Mouse (Mus musculus) brown adipose tissue, adult 24 weeks (tissue): ENCODE measurements at regions not wholly inside any gene's neighbourhood (a gene's known extent, or its start where the extent isn't known, plus 50 kb on each side); places are given as distances from the start of the nearest gene placed in this dataset.

ENCODE experiments used
- H3K27ac ChIP-seq: fragments of 200-500 bp; replicated peaks from 2 replicates; pipeline ENCODE4 v1.5.1; 2012; ENCODE audit warnings: low read depth, mild to moderate bottlenecking, low read length
- H3K4me1 ChIP-seq: fragments of 200-500 bp; 2 replicates; pipeline ENCODE4 v1.6.1; 2012; ENCODE audit warnings: low read length, mixed read lengths; ENCODE audit not compliant: control insufficient read depth, insufficient read depth, insufficient read length
- H3K4me3 ChIP-seq: fragments of 200-500 bp; 2 replicates; pipeline ENCODE4 v1.5.1; 2012; ENCODE audit warnings: low read depth, mild to moderate bottlenecking, low read length, moderate library complexity; ENCODE audit not compliant: insufficient read depth

DNA sequence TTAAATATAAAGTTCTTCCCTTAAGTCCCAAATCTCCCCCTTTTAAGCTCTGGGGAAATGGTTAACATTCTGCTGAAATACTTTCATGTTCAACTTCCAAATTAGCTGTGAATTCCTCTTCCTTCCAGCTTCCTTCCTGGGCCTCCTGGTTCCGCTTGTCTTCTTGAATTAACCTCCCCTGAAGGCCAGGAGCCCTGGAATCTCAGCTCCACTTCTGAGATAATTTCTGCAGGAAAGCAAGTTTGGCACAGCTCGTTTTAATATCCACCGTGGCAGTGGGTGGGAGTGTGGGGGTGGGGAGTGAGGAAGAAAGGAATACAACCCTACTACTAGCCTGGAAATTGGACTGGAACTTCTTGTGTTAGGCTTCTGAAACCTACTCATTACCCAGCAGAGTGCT lies 110.8 kb upstream of the Tsc22d2 start:
- H3K4me3 ChIP-seq, result no peak overlapping the region
- H3K4me1 ChIP-seq, result peaks cover 3% of the 10 kb centered on the region; the same call in 1 of the 2 replicates
- H3K27ac ChIP-seq, result no peak overlapping the region

DNA sequence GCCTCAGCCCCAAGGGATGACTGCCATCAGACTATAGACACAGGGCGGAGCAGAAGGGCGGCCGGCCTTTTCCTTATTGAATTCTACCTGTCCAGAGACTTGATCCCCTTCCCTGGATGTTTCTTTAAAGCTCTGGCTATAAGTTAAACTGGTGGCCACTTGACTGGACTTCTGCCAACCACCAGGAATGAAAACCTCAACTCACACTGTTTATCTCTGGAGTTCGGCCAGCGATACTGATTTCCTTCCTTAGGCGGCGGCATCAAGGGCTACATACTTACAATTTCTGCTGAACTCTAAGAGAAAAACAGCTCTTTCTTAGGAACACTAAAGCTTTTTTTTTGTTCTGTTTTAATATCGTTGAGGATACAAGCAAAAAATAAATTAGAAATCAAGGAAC lies 104.9 kb upstream of the Tsc22d2 start:
- Histone ChIP-seq H3K4me3 (no peak overlapping the region), H3K4me1 (no peaks in the 10 kb centered on the region), H3K27ac (no peak overlapping the region)

DNA sequence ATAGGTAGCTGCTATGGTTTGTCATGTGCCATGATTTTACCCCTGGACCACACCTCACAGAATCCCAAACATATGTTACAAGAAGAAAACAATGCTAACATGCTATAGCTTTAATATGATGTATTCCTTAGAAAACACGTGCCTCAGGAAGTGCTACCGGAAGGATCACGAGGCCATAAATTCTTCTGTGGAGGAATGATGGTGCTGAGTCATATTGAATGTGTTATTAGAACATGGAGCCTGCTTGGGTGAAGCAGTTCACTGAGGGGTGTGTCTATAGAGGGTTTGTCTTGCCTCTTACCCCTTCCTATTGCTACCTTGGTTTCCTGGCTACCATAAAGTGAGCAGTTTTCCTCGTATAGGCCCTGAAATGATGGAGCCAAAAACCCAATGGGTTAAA lies 104.1 kb upstream of the Tsc22d2 start:
- no peak overlapping the region for H3K27ac ChIP-seq
- no peak overlapping the region for H3K4me3 ChIP-seq
- no peaks in the 10 kb centered on the region for H3K4me1 ChIP-seq

DNA sequence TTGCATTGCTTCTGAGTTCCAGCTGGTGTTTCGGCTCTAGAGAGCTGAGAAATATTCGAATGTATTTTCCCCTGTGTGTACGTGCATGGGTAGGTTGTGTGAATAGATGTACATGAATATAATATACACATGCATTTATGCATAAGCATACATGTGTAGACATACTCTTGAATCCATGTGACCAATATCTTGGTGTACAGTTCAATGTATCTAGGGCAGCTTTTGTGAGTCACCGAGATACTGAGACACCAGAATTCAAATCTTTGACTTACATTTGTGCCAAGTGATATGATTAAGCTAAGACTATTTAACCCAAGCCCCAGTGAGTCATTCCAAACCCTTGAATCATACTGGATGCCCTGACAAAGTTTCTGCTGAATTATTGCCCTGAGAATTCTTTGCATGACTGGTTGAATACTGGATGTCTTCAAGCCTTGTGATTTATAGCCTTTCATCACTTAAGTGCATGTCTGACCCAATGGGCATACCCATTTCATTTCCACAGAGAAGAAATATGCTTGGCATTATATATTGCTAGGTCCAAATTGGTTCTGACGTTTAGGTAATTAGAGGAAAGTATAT lies 103.3 kb upstream of the Tsc22d2 start:
- Histone ChIP-seq H3K4me1 (no peaks in the 10 kb centered on the region), H3K4me3 (no peak overlapping the region), H3K27ac (no peak overlapping the region)

DNA sequence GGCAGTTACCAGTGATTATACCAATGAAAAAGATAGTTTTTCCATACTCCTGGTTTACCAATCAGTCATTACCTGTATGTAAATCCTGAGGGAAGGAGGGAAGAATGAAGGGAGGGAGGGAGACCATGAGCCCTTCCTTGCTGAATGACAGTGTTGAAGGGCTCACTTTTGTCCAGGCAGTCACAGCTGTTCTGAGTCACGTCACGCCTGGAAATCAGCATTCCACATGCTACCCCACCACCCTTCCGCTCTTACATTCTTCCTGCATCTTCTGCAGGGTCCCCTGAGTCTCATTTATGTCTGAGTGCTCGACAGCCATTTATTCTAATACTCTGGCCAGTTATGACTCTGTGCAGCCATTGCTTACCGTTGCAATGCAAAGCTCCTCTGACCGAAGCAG lies 101.9 kb upstream of the Tsc22d2 start:
- no peak overlapping the region for H3K4me3 ChIP-seq
- no peaks in the 10 kb centered on the region for H3K4me1 ChIP-seq
- no peak overlapping the region for H3K27ac ChIP-seq

DNA sequence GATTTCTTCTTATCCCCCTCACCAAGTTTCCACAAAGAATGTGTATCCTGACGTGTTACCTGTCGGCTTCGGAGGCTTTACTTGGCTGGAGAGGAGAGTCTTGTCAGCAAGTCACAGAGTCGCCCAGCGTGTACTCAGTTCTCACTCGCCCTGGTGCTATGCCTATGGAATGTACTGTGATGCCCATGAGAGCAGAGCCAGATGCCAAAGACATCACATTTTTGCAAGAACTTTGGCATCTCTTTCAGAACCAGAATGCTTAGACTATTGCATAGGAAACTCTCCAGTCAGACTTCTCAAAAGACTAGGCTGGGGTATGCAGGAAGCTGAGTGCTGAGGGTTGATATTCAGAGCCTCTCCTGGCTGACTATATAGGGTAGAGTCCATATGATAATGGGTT lies 99.3 kb upstream of the Tsc22d2 start:
- Histone ChIP-seq H3K4me3 (no peak overlapping the region), H3K27ac (no peak overlapping the region), H3K4me1 (no peaks in the 10 kb centered on the region)

DNA sequence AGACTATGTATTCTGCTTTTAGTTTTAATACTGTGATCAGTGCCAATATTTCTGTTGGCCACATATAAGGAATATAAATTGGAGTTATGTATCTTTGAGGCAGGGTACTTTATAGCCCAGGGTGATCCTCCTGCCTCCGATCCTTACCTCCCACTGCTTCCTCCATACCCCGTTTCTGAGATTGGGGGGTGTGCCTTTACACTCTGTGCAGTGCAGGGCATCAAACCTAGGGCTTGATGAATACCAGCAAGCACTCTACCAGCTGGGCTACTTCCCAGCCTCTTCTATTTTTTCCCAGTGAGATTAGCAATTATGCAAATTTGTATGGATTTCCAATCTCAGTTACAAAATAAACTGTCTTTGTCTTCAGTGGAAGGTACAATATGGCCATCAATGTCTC lies 97.3 kb upstream of the Tsc22d2 start:
- Histone ChIP-seq H3K4me1 (no peaks in the 10 kb centered on the region), H3K4me3 (no peak overlapping the region), H3K27ac (no peak overlapping the region)

DNA sequence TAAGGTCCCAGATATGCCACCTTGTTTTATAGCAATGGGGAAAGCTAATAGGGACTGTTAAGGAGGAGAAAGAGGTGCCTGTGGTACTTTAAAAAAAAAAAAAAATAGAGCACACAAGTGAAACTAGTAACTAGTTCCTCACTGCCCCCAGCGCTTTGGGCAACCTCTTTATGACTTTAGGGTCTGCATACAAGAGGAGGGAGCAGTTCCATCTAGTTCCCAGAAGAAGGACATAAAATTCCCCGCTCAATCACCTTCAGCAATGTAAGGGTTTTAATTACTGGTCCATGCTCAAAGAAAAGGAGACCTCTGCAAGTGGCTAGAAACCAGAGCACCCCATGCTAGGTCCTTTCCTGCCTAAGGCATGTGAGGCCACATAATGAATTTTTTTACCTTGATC lies 95.8 kb upstream of the Tsc22d2 start:
- Histone ChIP-seq H3K27ac (no peak overlapping the region), H3K4me3 (no peak overlapping the region), H3K4me1 (no peaks in the 10 kb centered on the region)

DNA sequence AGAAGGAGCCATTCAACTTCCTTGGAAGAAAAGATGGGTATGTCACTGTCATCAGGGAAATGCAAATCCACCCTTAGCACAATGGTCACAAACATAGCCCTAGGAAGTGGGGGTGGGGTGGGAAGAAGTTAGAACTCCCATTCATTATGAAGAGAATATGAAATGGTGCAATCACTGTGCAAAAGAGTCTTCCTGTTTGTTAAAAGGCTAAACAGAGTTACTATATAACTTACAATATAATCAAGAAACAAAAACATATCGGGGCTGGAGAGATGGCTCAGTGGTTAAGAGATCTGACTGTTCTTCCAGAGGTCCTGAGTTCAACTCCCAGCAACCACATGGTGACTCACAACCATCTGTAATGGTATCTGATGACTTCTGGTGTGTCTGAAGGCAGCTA lies 95.1 kb upstream of the Tsc22d2 start:
- Histone ChIP-seq H3K4me1 (no peaks in the 10 kb centered on the region), H3K4me3 (no peak overlapping the region), H3K27ac (no peak overlapping the region)

DNA sequence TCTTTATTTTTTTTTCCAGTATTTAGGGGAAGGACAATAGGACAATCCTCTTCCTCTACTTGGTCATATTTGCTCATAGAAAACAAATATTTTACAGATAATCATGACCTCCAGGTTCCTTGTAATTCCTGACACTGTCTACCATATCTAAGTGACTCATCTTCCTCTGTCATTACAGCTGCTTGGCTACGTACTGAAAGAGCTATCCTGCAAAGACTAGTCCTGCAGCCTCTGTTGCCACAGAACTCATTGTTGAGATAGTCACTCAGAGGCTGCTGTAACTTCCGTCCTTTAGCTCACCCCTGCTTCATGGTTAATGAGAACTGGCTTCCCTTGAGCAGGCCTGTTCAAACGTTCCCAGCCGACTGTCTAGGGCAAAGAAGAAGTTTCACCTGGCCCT lies 93.7 kb upstream of the Tsc22d2 start:
- Histone ChIP-seq H3K27ac (no peak overlapping the region), H3K4me1 (no peaks in the 10 kb centered on the region), H3K4me3 (no peak overlapping the region)

DNA sequence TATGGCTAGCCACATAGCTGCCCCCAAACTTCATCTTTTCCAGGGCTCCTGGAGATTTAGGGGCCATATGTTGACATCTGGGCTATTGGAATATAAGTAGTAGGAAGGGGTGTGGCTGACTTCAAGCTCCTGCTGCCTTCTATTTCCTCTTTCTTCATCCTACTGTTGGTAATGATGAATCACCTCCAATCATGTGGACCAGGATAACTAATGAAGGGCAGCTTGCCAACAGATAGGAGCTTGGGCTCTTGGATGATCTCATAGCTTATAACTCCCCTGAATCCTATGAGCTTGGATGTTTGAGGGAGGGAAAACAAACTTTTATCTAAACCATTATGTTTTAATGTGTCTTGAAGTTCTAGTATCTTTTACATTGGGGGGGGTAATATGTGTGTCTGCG lies 92.2 kb upstream of the Tsc22d2 start:
- Histone ChIP-seq H3K4me1 (no peaks in the 10 kb centered on the region), H3K27ac (no peak overlapping the region), H3K4me3 (no peak overlapping the region)

DNA sequence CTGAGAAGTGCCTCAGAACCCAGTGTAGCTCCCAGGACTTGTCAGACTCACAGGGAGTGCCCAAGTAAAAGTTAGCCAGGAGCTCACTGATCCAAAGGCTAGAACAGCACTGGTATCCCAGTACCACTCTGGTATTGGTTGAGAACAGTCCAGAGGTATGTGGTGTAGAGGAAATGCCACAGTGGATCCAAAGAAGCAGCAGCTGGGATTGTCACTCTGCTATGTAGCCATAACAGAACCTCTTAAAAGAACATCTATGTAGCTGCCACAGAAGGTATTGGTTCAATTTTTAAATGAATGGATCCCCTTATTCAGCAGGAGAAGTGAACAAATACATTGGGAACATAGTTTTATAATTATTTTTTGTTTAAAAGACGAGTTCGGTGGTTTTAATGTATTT lies 86.8 kb upstream of the Tsc22d2 start:
- Histone ChIP-seq H3K4me1 (no peaks in the 10 kb centered on the region), H3K27ac (no peak overlapping the region), H3K4me3 (no peak overlapping the region)

DNA sequence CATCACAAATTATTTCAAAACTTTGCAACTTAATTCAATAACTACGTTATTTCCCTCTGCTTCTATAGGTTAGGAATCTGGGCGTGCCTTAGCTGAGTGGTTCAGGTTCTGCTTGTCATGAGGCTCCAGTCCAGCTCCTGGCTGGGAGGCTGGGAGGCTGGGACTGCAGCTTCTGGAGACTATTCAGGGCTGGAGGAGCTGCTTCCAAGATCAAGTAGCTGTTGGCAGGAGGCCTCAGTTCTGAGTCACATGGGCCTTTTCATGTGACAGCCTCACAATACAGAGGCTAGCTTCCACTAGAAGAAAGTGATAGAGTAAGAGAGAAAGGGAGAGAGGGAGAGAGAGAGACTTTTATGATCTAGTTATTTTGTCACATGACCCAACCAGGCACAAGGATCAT lies 84.3 kb upstream of the Tsc22d2 start:
- Histone ChIP-seq H3K4me3 (no peak overlapping the region), H3K4me1 (no peaks in the 10 kb centered on the region), H3K27ac (no peak overlapping the region)

DNA sequence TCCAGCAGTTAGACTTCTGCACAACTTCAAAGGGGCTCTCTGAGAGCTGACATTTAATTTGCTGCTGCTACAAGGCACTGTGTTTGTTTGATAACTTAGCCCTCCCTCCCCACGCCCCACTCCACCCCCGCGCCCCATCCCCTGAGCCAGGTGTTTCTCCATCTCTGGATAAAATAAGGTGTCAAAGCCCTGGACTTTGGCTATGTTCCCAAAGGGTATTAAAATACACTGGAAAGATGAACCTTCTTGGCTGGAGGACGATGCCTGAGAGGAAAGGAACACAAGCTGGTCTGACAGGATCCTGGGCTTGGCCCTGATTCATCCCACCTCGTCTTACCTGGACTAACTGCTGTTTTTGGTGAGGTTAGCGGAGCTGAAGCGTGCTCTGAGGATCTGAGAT lies 80.5 kb upstream of the Tsc22d2 start:
- H3K4me1 ChIP-seq, result no peaks in the 10 kb centered on the region
- no peak overlapping the region for H3K4me3 ChIP-seq
- H3K27ac ChIP-seq, result no peak overlapping the region

DNA sequence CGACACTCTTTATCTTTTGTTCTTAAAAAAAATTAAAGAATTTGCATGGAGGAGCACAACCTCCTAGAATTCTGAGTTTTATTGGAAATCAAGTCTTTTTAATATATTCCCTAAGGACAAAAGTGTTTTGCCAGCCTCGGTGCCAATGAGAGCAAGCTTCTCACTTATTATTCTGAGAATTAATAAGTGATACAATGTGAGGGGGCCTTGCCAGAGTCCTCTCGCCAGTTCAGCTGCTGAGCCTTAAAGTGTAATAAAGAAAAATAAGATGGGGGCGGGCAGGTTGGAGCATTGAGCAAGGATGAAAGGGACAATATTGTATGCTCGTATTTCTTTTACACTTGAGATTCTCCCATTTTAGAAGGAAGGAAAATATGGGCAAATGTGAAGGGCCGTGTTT lies 79.2 kb upstream of the Tsc22d2 start:
- H3K4me1 ChIP-seq, result no peaks in the 10 kb centered on the region
- no peak overlapping the region for H3K27ac ChIP-seq
- H3K4me3 ChIP-seq, result no peak overlapping the region

DNA sequence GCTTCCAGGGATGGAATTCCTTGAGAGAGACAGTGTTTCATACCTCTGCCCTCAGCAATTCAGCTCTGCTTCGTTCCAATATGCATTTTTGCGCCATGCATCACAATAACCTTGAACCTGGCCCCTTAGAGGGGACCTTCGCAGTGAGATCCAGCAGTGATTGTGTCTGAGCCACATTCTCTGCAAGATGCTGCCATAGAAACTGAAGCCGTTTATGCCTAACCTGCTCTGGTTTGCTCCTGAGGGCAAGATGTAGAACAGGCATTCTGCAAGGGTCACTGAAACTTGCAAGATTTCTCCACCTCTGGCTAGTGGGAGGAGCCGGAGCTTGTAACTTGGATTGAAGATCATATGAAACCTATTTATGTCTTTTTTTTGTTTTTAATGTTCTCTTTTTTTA lies 78.4 kb upstream of the Tsc22d2 start:
- no peak overlapping the region for H3K27ac ChIP-seq
- H3K4me3 ChIP-seq, result no peak overlapping the region
- no peaks in the 10 kb centered on the region for H3K4me1 ChIP-seq

DNA sequence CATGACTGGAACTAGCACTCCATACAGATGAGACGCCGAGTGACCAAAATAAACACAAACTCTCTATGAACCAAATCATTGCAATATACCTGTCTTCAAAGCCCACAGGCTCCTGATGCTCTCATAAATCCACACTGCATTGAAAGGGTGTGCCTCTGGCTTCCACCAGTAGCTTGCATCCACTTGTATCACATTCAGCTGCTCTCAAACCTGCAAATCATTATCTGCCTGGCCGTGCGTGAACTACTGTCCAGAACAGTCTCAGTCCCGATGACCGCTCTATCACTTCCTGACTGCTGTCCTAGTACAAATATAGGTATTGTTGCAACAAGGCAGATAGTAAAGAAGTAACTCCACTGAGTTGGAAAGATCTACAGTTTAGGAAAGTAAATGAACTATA lies 77.9 kb upstream of the Tsc22d2 start:
- no peak overlapping the region for H3K4me3 ChIP-seq
- no peaks in the 10 kb centered on the region for H3K4me1 ChIP-seq
- no peak overlapping the region for H3K27ac ChIP-seq
